Mouse (Mus musculus) hindbrain, embryonic 10.5 days (tissue): ENCODE measurements around the gene Agpat3. TPM values are rescaled to one million over a fixed set of nuclear protein-coding genes. Genes with fewer than 3 reads are reported as not detected.

Experiments
- DNase-seq: peaks from one replicate; pipeline ENCODE4 v3.0.0-alpha.2; 2017; ENCODE audit warnings: low spot score
- H3K27ac ChIP-seq: fragments of 300-500 bp; sonication (generic); 2 replicates; pipeline ENCODE4 v1.5.1; 2016; ENCODE audit warnings: mild to moderate bottlenecking, moderate library complexity
- H3K27me3 ChIP-seq: fragments of 300-500 bp; sonication (generic); 2 replicates; pipeline ENCODE4 v1.6.1; 2016; ENCODE audit warnings: mild to moderate bottlenecking; ENCODE audit not compliant: poor library complexity, insufficient read depth, severe bottlenecking
- H3K36me3 ChIP-seq: fragments of 300-500 bp; sonication (generic); 2 replicates; pipeline ENCODE4 v1.6.1; 2016; ENCODE audit warnings: mild to moderate bottlenecking, moderate library complexity
- H3K4me1 ChIP-seq: fragments of 300-500 bp; sonication (generic); replicated peaks from 2 replicates; pipeline ENCODE4 v1.6.1; 2016; ENCODE audit warnings: mild to moderate bottlenecking
- H3K4me3 ChIP-seq: fragments of 300-500 bp; sonication (generic); 2 replicates; pipeline ENCODE4 v1.5.1; 2016; ENCODE audit warnings: mild to moderate bottlenecking, moderate library complexity
- H3K9me3 ChIP-seq: fragments of 300-500 bp; sonication (generic); 2 replicates; pipeline ENCODE4 v1.6.1; 2016; ENCODE audit warnings: mild to moderate bottlenecking, moderate library complexity
- WGBS: fragments of 180-500 bp; shearing (Covaris S2); methylation state at CpG from one replicate; pipeline ENCODE4 v1.1.7; 2016; 5-methylcytosine and 5-hydroxymethylcytosine counted together
- polyA plus RNA-seq: library from polyadenylated mRNA; unstranded; fragments of >200 nt; fragmentation: Nextera tagmentation; extraction: Ambion mirVana; gene quantifications from 2 replicates; pipeline ENCODE4 v1.2.1, GENCODE M21; 2016

Agpat3 gene
- polyA plus RNA-seq, 1 experiment from 2014 or later, result 47.2 TPM

DNA sequence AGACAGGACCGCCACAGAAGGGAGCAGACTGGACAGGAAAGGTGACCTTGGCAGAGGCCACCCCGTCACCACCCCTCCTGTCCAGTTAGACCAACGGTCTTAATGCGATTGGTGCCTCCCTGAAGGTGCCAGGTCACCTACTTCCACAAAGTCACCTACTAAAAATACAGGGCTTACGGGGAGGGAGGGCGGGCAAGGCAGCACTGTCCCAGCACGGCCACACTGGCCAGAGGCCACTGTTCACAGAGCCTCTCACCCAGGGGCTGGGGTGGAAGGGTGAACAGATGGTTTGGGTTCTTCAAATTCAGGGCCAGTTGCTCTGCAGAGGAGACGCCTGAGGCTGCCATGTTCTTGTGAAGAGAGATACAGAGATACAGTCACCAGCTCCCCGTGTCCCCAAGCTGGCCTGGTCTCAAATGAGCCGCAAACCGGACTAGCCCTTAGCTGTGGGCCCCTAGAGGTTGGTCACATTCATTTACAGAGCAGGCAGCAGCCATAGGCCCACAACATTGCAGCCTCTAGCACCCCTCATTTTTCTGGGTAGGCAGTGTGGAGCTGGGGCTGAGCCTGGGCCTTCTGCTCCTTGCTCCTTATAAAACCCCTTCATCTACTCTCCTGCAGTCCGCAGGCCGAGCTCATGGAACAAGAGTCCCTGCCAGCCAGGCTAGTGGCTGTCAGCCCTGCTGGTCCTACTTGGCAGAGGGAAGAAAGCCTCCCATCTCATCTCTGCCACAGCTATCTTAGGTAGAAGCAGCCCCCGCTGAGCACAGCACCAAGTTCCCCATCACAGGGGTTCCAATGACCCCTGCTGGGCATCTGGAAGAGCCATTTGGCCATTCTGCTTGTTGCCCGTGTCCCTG, 35.8 kb downstream of the Agpat3 start:
- Histone ChIP-seq H3K4me3 (no peak overlapping the region), H3K27ac (0 out of 2 replicates have a peak overlapping the region, but pooled peaks have one; percentile 2), H3K9me3 (no peaks in the 10 kb centered on the region), H3K4me1 (0 out of 2 replicates have a peak, but pooled peaks cover 9% of the 10 kb centered on the region), H3K36me3 (peaks cover 21% of the 10 kb centered on the region), H3K27me3 (no peaks in the 10 kb centered on the region)
- 88% methylated on average over 15 of the region's 15 CpGs for WGBS
- no peak for DNase-seq

DNA sequence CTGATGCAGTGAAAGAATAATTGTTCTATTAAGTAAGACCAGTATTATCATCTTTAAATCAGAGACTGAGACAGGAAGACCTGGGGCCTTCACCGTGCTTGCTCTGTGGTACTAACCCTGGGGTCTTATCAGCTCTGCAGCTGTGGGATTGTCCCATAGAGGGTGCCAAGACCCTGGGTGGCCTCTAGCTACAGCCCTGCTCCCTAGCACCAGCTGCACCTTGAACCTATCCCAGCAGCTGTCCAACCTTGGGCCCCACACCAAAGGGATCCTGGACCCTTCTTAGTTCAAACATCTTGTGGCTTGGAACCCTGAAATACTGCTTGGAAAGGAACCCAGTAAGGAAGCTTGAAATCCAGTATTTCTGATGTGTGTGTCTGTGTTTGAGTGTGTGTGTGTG, 37.1 kb downstream of the Agpat3 start:
- no peaks in the 10 kb centered on the region for H3K27me3 ChIP-seq
- H3K27ac ChIP-seq, result no peak overlapping the region
- 83% methylated on average over 1 of the region's 1 CpGs for WGBS

DNA sequence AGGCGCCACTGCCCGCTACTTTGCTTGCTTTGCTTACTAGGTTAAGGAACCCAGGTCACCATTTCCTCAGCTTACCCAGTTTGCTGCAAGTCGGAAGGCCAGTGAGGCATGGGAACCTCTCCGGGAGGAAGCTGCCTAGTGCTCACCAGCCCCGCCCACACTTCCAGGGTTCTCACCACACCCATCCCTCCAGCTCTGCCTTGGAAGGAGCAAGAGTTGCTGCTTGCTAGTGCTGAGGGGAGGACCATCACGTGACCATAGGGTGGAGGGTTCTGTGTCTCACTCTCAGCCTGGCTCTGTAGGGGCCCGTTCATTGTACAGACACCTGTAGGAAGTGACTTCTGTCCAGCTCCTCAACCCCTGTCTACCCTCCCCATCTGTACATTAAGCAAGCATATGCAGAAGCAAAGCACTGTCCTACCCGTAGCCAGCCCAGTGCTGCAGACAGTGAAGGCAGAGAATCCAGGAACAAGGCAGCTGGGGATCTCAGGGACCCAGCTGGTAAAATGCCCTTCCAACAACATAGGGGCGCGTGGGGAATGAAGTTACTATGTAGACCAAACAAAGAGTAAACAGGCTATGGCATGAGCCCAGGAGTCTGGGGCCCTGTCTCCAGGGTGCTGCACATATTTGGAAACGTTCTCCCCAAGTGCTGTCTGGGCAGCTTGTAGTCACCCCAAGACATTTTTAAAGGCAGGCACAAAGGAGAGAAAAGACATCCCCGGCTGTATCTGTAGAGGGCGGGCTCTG, 40.2 kb downstream of the Agpat3 start:
- H3K4me1 ChIP-seq, result peaks cover 18% of the 10 kb centered on the region
- no peaks in the 10 kb centered on the region for H3K27me3 ChIP-seq
- WGBS, result 84% methylated on average over 13 of the region's 13 CpGs

More for the DNA sequence above, 37.1 kb downstream of the Agpat3 start:
- DNase-seq, result no peak
- H3K9me3 ChIP-seq, result no peaks in the 10 kb centered on the region
- no peak overlapping the region for H3K4me3 ChIP-seq
- 0 out of 2 replicates have a peak, but pooled peaks cover 9% of the 10 kb centered on the region for H3K4me1 ChIP-seq
- H3K36me3 ChIP-seq, result peaks cover 16% of the 10 kb centered on the region

DNA sequence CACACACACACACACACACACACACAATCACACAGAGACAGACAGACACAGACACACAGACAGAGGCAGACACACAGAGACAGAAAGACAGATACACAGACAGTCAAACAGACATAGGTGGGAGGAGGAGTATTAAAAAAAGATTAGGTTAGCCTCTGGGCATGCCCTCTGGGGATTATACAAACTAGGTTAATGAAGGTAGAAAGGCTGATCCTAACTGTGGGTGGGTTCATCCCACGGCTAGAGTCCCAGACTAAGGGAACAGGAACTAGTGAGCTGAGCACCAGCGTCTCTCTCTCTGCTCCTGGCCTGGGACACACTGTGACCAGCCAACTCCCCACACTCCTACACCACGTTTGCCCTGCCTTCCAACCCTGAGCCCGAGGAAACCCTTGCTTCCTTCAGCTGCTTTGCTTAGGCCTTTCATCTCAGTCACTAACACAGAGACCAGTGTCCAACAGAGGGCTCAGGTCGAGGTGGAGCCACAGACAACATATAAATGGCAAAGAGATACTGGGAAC, 41.5 kb downstream of the Agpat3 start:
- 60% methylated on average over 5 of the region's 5 CpGs for WGBS
- Histone ChIP-seq H3K4me1 (peaks cover 25% of the 10 kb centered on the region), H3K9me3 (no peaks in the 10 kb centered on the region), H3K27ac (no peak overlapping the region), H3K36me3 (peaks cover 7% of the 10 kb centered on the region), H3K27me3 (no peaks in the 10 kb centered on the region), H3K4me3 (no peak overlapping the region)
- DNase-seq, result no peak

More for the DNA sequence above, 40.2 kb downstream of the Agpat3 start:
- no peaks in the 10 kb centered on the region for H3K9me3 ChIP-seq
- no peak overlapping the region for H3K4me3 ChIP-seq
- no peak overlapping the region for H3K27ac ChIP-seq
- peaks cover 7% of the 10 kb centered on the region for H3K36me3 ChIP-seq
- no peak for DNase-seq

- Histone ChIP-seq H3K4me3 (no peak overlapping the region), H3K9me3 (no peaks in the 10 kb centered on the region), H3K27me3 (no peaks in the 10 kb centered on the region), H3K4me1 (peaks cover 31% of the 10 kb centered on the region), H3K36me3 (peaks cover 9% of the 10 kb centered on the region), H3K27ac (no peak overlapping the region)
- DNase-seq, result no peak
- WGBS, result 48% methylated on average over 2 of the region's 2 CpGs
Measured at GRCm38 (mm10) chr10:78308617-78309016, 43.7 kb downstream of the Agpat3 start.

DNA sequence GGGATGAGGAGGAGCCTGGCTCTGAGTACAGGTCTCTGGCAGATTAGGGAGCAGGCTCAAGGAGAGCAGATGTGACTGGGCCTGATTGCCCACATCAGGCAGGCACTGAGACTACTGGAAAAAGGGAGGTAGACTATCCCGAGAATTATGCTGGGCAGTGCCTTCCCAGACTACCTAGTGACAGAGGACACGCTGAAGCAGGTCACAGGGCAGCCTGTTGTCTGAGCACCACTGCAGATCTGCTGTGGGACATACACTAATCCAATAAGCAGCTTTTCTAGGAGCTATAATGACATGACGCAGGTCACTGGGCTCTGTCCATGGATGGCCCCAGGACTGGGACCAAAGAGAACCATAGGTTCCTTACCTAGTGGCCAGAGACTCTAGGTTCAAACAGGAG, 44.9 kb downstream of the Agpat3 start:
- DNase-seq, result no peak
- Histone ChIP-seq H3K27ac (no peak overlapping the region), H3K9me3 (no peaks in the 10 kb centered on the region), H3K4me1 (peaks cover 31% of the 10 kb centered on the region), H3K4me3 (no peak overlapping the region), H3K27me3 (no peaks in the 10 kb centered on the region), H3K36me3 (peaks cover 14% of the 10 kb centered on the region)
- 86% methylated on average over 3 of the region's 3 CpGs for WGBS

DNA sequence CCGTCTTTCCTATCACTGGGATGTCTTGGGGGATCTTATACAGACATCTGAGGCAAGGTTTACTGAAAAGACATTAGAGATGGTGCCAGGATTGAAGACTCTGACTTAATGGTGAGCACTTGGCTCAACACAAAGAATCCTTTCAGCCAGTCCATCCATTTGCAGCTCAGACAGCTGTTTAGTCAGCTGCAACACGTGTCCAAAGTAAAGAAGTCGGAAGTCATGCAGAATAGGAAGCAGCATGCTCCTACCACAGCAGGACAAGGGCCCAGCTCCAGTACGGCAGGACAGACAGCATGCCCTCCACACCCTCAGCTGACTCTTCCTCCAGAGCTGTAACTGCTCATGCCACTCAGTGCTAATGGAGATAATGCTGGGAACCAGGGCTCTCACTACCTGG, 46.3 kb downstream of the Agpat3 start:
- DNase-seq, result no peak

GRCm38 (mm10) chr10:78304996-78305395, 47.3 kb downstream of the Agpat3 start:
- 65% methylated on average over 3 of the region's 3 CpGs for WGBS
- Histone ChIP-seq H3K4me3 (no peak overlapping the region), H3K9me3 (no peaks in the 10 kb centered on the region), H3K36me3 (peaks cover 15% of the 10 kb centered on the region), H3K27ac (no peak overlapping the region; the same call in 1 of the 2 replicates), H3K27me3 (no peaks in the 10 kb centered on the region), H3K4me1 (peaks cover 23% of the 10 kb centered on the region)
- DNase-seq, result no peak

More for the DNA sequence above, 46.3 kb downstream of the Agpat3 start:
- Histone ChIP-seq H3K4me3 (no peak overlapping the region), H3K36me3 (peaks cover 15% of the 10 kb centered on the region), H3K27ac (no peak overlapping the region), H3K4me1 (peaks cover 23% of the 10 kb centered on the region), H3K9me3 (no peaks in the 10 kb centered on the region), H3K27me3 (no peaks in the 10 kb centered on the region)
- WGBS, result 62% methylated on average over 4 of the region's 4 CpGs

DNA sequence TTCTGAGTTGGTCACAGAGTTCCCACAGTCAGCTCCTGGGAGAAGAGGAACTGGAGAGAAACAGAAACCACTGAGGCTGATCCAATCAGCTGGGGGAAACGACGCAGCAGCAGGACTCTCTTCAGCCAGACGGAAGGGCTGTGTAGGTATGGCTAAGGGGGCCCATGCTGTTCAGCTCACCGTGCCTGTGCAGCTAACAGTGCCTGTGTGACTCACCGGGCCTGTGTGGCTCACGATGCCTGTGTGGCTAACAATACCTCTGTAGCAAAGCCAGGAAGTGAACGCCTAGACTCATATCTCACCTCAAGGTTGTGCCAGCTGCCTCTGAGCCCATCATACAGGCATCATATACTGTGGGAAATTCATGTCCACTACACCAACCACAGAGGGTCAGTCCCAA, 48.6 kb downstream of the Agpat3 start:
- no peak for DNase-seq
- 86% methylated on average over 7 of the region's 7 CpGs for WGBS
- Histone ChIP-seq H3K27me3 (no peaks in the 10 kb centered on the region), H3K4me1 (peaks cover 18% of the 10 kb centered on the region), H3K36me3 (peaks cover 15% of the 10 kb centered on the region), H3K9me3 (no peaks in the 10 kb centered on the region), H3K4me3 (no peak overlapping the region), H3K27ac (no peak overlapping the region)

GRCm38 (mm10) chr10:78300061-78300460, 52.2 kb downstream of the Agpat3 start:
- peaks cover 21% of the 10 kb centered on the region for H3K36me3 ChIP-seq
- H3K27ac ChIP-seq, result no peak overlapping the region
- no peak for DNase-seq
- H3K27me3 ChIP-seq, result no peaks in the 10 kb centered on the region
- H3K9me3 ChIP-seq, result no peaks in the 10 kb centered on the region
- H3K4me1 ChIP-seq, result peaks cover 16% of the 10 kb centered on the region; the same call in 1 of the 2 replicates
- H3K4me3 ChIP-seq, result no peak overlapping the region
- WGBS, result 95% methylated on average over 4 of the region's 4 CpGs

- H3K9me3 ChIP-seq, result no peaks in the 10 kb centered on the region
- WGBS, result 93% methylated on average over 8 of the region's 8 CpGs
- H3K4me3 ChIP-seq, result no peak overlapping the region
- peaks cover 17% of the 10 kb centered on the region; the same call in 1 of the 2 replicates for H3K4me1 ChIP-seq
- no peak overlapping the region for H3K27ac ChIP-seq
- no peak for DNase-seq
- H3K36me3 ChIP-seq, result peaks cover 21% of the 10 kb centered on the region
- H3K27me3 ChIP-seq, result no peaks in the 10 kb centered on the region
Measured at GRCm38 (mm10) chr10:78298651-78299644, 53.3 kb downstream of the Agpat3 start.
